Mouse (Mus musculus): Measurements from ENCODE around the gene Macrod2.

- TF ChIP-seq CTCF (IDR thresholded peaks at IDR 0.05; ENCODE audit: borderline replicate concordance, insufficient read depth, low read depth, low read length) (no peak), POLR2A (IDR thresholded peaks at IDR 0.05; ENCODE audit: borderline replicate concordance, insufficient read depth, low read length) (no peak)
Observed at GRCm38 (mm10) chr2:141889497-141889896, 1494.4 kb downstream of the Macrod2 start.

All from cerebellum, adult 2 months (tissue).